Mouse (Mus musculus): Measurements from ENCODE around the gene Scnn1b.

The Scnn1b gene

GRCm38 (mm10) chr7:121924361-121924760 is 59.5 kb downstream of the Scnn1b start:
- no peak for DNase-seq

DNA sequence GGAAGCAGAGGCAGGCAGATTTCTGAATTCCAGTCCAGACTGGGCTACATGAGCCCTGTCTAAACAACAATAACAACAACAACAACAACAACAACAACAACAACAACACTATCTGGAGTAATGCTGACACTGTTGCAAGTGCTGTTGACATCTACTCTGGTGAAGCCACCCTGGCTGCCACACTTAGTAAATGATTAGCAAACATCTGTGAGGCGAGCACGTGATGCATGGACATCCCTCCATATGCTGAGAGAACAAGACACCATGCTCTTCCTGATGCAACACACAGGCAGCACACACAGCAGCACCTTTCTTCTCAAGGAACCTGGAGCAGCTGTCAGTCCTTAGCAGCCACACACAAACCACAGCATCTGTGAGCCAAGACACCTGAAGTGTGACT is 63.0 kb downstream of the Scnn1b start:
- DNase-seq = no peak

DNA sequence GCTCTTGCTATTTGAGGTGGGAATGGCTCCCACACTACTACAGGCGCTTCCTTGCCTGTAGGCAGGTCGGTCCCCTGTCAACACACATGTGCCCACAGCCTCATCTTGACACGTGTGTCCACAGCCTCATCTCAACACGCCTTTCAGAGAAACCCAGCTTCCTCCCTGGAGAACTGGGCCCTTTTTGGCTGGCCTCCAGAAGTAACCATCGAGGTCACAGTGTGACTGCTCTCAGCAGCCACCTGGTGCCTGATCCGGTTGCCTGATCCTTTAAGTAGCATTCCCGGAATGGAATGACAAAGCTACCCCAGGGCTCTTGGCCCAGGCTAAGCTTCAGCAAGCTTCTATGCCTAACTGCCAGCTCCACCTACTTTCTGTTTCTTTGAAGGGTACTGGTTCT is 66.4 kb downstream of the Scnn1b start:
- no peak for DNase-seq

GRCm38 (mm10) chr7:121933675-121934074 is 68.8 kb downstream of the Scnn1b start:
- DNase-seq = no peak

DNA sequence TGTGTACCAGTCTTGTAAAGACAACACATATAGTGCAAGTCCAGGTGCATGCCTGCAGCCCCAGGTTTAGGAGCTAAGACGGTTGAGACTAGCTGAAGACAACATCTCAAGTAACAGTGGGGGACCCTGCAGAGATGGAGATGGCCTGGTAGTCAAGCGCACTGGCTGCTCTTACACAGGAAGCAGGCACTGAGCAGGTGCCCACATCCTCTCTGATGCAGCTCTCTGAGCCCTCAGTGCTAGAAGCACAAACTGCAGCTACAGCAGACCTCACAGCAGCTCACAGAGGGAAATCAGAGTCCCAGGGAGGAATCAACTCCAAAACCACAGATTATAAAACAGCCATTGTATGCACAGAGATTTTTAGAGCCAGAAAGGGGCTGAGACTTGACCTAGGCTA is 69.5 kb downstream of the Scnn1b start:
- DNase-seq = no peak

DNA sequence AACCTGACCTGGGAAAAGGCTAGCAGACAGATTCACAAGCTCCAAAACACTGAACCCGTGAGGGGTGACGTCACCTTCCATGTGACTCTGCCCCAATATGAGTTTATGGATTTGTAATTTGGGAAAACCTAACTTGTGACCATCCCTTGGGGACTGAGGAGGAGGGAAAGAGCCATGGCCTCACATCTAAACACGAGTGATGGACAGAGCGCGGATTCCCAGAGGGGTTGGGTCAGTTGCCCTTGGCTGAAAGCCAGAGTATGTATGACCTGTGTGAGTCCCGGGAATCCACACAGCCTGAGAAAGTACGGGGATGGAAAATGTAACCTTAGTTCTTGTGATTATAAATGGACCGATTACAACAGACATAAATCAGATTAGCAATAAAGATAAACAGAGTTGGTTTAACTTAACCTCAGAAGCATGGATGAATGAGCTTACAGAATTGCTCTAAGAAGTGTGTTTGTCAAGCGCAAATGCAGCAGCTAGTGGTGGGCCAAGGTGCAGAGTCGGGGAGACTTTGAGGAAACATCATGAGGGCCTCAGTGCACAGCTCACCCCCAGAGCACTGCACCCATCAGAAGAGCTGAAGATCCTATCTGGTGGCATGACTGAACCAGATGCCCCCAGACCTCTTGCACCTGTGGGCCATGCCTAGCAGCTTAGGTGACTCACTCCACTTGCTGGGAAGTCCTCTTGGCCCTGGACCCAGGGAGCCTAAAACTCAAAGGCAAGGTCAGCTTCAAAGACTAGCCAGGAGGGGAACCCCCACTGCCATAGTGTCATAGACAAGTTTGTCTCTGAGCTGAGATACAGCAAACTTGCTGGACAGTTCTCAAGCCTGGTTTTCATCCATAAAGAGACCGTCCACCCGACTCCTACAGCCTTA is 71.3 kb downstream of the Scnn1b start:
- DNase-seq = no peak

DNA sequence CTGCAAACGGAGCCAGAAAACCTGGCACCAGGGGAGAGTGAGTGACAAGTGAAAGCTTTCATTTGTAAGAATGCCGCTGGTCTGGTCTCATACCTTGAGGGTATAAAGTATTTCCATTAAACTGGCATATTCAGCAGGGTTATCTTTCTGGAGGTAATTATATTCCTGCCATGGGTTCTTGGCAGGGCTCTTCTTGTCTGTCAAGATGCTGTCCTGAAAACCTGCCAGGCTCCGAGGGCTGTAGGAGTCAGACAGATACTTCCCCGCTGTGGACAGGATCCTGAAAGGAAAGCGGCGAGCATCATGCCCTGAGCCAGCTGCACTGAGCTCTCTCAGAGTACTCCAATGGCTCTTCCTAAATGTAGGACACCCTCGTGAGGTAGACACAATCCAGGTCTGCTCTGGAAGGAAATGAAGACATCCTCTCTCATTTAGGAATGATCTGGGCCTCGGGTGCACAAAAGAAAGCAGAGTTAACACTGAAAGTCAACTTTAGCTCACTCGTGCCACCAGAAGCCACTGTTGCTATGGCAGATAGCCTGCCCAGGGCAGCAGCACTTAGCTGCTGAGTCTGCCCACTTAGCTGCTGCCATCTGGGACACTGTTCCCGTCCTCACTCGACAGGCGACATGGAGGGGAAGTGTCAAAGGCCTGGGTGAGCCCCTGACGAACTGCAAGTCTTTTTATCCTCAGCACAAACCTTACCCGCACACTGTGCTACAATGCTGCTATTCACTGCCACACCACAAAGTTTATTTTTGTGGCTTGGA is 72.2 kb downstream of the Scnn1b start:
- DNase-seq = no peak

- DNase-seq = no peak
These were observed 73.5 kb downstream of the Scnn1b start for GRCm38 (mm10) chr7:121938124-121938891.

GRCm38 (mm10) chr7:121939244-121939643 is 74.4 kb downstream of the Scnn1b start:
- DNase-seq = no peak

DNA sequence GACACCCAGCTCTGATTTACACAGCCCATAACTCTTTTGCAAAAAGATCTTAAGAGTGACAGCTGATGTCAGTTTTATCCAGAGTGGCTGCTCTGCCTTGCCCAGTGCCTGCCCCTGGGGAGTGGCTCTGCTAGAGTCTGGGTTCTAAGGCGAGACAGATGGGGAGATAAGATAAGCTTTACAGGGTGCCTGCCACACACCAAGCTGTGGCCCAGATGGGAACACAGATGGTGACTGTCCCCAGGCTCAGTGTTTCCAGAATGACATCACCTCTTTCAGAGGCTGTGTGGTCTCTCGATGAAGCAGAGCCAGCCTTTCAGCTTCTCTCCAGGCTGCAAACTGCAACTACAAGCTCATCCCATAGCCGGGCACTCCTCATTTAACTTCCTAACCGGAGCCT is 74.9 kb downstream of the Scnn1b start:
- DNase-seq = no peak

DNA sequence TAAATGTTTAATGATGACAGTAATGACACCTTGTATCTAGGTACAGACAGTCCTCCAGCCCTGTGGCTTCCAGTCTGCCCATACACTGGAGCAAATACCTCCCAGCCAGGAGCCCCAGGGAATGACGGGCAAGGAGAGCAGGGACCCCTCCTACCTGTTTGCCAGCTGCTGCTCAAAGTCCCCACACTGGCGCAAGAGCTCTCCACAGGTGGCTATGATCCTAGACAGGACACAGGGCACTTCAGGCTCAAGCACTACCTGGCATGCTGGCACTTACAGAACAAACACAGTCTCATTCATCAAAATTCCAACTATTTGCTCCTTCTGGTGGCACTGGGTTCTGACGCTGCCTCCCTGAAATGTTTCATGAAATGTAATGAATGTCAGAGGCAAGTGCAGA is 76.2 kb downstream of the Scnn1b start:
- DNase-seq = no peak

- no peak for DNase-seq
These were observed 76.8 kb downstream of the Scnn1b start for GRCm38 (mm10) chr7:121941640-121942039.

GRCm38 (mm10) chr7:121942371-121942770 is 77.5 kb downstream of the Scnn1b start:
- DNase-seq = no peak

- DNase-seq = no peak
These were observed 81.4 kb downstream of the Scnn1b start for GRCm38 (mm10) chr7:121946196-121946595.

DNA sequence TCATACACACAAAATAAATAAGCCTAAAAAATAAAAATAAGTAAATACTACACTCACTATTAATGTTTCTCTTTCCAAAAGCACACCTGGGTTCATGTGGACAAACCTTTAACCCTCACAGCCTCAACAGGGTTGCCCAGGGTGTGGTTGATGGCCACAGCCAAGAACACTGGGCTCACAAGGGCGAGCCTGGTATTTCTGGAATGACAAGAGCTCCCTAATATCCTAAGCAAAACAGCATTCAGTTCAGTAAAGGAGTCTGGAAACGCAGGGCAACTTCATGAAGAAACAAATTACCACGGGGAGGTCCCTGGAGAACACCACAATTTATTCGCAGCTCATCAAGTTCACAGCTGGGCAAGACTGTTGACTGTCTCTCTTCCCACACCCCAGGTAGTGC is 82.7 kb downstream of the Scnn1b start:
- DNase-seq = no peak

DNA sequence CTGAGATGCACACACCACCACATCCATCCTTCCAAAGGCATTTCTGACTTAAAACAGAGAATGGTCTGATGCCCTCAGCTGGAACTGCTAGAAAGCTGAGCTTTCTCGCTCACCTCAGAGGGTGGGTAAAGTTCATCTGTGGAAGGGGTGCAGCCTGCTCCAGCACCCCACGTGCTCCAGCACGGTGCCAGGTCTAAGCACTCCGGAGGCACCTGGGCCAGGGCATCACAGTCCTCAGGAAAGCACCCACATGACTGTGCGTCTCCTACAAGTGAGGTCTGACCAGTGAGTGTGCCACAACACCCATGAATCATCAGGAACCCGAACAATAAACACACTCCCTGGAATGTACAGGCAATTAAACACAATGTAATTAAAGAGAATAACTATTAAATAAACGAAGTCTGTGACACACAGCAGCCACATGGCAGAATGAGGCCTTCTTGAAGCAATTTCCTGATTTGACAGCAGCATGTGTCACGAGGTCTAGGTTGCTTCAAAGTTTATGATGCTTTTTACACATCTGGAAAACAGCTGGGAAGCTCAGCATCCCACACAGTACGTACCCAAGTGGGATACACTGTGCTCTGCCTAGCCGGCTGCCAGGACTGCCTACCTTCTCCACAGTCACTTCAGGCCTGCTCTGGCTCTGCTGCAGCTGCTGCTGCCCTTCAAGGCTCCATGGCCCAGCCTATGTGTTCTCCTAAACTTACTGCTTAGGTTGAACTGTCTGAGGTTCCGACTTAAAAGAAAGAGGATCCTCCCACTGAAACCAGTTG is 90.2 kb downstream of the Scnn1b start:
- no peak for DNase-seq

GRCm38 (mm10) chr7:121955802-121956201 is 91.0 kb downstream of the Scnn1b start:
- no peak for DNase-seq

GRCm38 (mm10) chr7:121961913-121962570 is 97.2 kb downstream of the Scnn1b start:
- DNase-seq = no peak

GRCm38 (mm10) chr7:121962571-121962959 is 97.7 kb downstream of the Scnn1b start:
- no peak for DNase-seq

GRCm38 (mm10) chr7:121963883-121964398 is 99.1 kb downstream of the Scnn1b start:
- DNase-seq = no peak

DNA sequence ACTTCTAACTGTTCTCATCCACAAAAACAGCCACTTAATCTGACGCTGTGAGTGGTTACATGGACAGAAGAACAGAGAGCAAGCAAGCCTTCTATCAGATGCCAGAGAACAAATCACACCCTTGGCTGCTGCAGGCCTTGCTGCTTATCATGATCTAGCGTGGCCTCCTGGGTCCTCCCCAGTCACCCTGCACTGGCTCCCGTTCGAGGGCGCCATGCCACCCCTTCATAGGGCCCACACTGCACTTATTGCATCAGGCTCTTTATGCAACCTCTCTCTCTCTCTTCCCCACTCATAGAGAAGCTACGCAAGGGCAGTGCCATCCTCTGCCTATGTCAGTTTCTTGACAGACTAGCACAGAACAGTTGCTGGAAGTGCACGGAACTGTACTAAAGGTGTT is 101.3 kb downstream of the Scnn1b start:
- no peak for DNase-seq
